Mouse (Mus musculus): ENCODE measurements around the gene Hsf5.

DNA sequence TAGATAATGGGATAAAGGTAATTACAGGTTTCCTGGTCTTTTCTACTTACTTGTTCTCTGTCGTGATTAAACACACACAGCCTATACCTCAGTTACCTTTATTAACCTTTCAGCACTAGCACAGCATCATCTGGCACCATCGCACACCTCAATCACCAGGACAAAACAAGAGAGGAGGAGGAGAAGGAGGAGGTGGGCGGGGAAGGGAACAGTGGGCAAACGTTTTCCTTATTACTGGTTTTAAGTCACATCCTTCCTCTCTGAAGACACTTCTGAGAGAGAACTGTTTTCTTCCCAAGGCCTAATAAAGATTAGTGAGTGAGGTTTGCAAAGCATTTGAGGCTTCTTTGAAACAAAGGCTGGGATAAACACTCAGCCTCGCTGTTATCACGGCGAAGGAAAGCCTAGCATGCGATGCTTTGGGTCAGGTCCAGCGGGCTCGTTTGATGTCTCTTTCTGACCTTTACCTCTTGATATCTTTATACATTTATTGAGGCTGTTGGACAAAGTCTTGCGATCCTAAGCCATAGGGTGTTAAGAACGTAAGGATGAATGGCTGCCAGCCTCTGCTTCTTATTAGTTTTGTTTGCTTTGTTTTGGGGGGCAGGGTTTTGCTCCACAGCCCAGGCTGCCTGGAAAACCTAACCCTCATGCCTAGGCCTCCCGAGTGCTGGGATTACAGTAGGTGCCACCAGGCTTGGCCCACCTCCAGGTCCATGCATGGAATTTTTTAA lies 66.0 kb downstream of the Hsf5 start:
- TF ChIP-seq CTCF (IDR thresholded peaks at IDR 0.05) (no peak), EP300 (IDR thresholded peaks at IDR 0.05) (0 out of 2 replicates have a peak, but pooled peaks have one; percentile 8)
